Mouse (Mus musculus): ENCODE data around the gene Tgfbr2. TPM values are rescaled to one million over a fixed set of nuclear protein-coding genes. Genes with fewer than 3 reads are reported as not detected.

The Tgfbr2 gene
- total and polyA plus RNA-seq, 3 experiments: not detected

GRCm38 (mm10) chr9:116219234-116220158, 44.3 kb upstream of the Tgfbr2 start:
- Histone ChIP-seq H3K4me3 (ENCODE audit: control insufficient read depth in 1 of 2, insufficient read depth in 1 of 2, low read depth in 2 of 2, low read length in 2 of 2) (no peak overlapping the region), H3K36me3 (ENCODE audit: control insufficient read depth in 1 of 2, insufficient read depth in 2 of 2, low read length in 2 of 2) (no peaks in the 10 kb centered on the region), H3K9me3 (replicated peaks; ENCODE audit: insufficient read depth, low read length) (no peaks in the 10 kb centered on the region), H3K79me2 (ENCODE audit: control insufficient read depth, insufficient read depth, low read length, poor library complexity) (no peaks in the 10 kb centered on the region), H3K4me1 (ENCODE audit: control insufficient read depth in 1 of 2, insufficient read depth in 2 of 2, low read length in 2 of 2) (no peaks in the 10 kb centered on the region), H3K27me3 (ENCODE audit: control insufficient read depth in 1 of 2, insufficient read depth in 2 of 2, low read length in 2 of 2) (no peaks in the 10 kb centered on the region), H3K9ac (ENCODE audit: control insufficient read depth, low read depth, low read length, poor library complexity, severe bottlenecking) (no peak overlapping the region), H3K27ac (ENCODE audit: control insufficient read depth, low read depth, low read length) (no peak overlapping the region)
- TF ChIP-seq ZC3H11A (IDR thresholded peaks at IDR 0.05; ENCODE audit: low read depth, low read length) (no peak), JUND (IDR thresholded peaks at IDR 0.05; ENCODE audit: low read depth, low read length) (no peak), SIN3A (IDR thresholded peaks at IDR 0.05; ENCODE audit: low read length) (no peak), MAX (IDR thresholded peaks at IDR 0.05; ENCODE audit: low read length) (no peak), RAD21 (IDR thresholded peaks at IDR 0.05; ENCODE audit: low read depth, low read length) (no peak), MEF2A (IDR thresholded peaks at IDR 0.05; ENCODE audit: extremely low read depth, insufficient replicate concordance, low read depth, low read length, poor library complexity, severe bottlenecking) (no peak), MYC (IDR thresholded peaks at IDR 0.05; ENCODE audit: low read depth, low read length) (no peak), EP300 (IDR thresholded peaks at IDR 0.05; ENCODE audit: low read depth in 1 of 2, low read length in 2 of 2) (no peak), ZKSCAN1 (IDR thresholded peaks at IDR 0.05; ENCODE audit: low read depth, low read length) (no peak), POLR2AphosphoS5 (IDR thresholded peaks at IDR 0.05; ENCODE audit: borderline replicate concordance, low read depth, low read length) (no peak), UBTF (IDR thresholded peaks at IDR 0.05; ENCODE audit: borderline replicate concordance, insufficient read depth, low read depth, low read length) (no peak), TAL1 (IDR thresholded peaks at IDR 0.05; ENCODE audit: low read length) (no peak), NELFE (IDR thresholded peaks at IDR 0.05; ENCODE audit: low read depth, low read length) (no peak), MXI1 (IDR thresholded peaks at IDR 0.05; ENCODE audit: low read depth, low read length) (no peak), CTCF (IDR thresholded peaks at IDR 0.05 in 2 of 3, conservative IDR thresholded peaks at IDR 0.05 in 1 of 3; ENCODE audit: control insufficient read depth in 1 of 3, insufficient read depth in 1 of 3, low read depth in 2 of 3, low read length in 3 of 3, poor library complexity in 1 of 3, severe bottlenecking in 1 of 3) (no peak), TBP (IDR thresholded peaks at IDR 0.05; ENCODE audit: low read depth, low read length) (no peak)
- no peak for DNase-seq (ENCODE audit: low read depth, low spot score)

GRCm38 (mm10) chr9:116218780-116219179, 43.6 kb upstream of the Tgfbr2 start:
- no peaks in the 10 kb centered on the region for H3K79me2 ChIP-seq (ENCODE audit: control insufficient read depth, insufficient read depth, low read length, poor library complexity)
- no peaks in the 10 kb centered on the region for H3K9me3 ChIP-seq (replicated peaks; ENCODE audit: insufficient read depth, low read length)
- no peak overlapping the region for H3K4me3 ChIP-seq (ENCODE audit: control insufficient read depth in 1 of 2, insufficient read depth in 1 of 2, low read depth in 2 of 2, low read length in 2 of 2)
- TF ChIP-seq MEF2A (IDR thresholded peaks at IDR 0.05; ENCODE audit: extremely low read depth, insufficient replicate concordance, low read depth, low read length, poor library complexity, severe bottlenecking) (no peak), MYB (IDR thresholded peaks at IDR 0.05; ENCODE audit: low read depth, low read length) (no peak), JUND (IDR thresholded peaks at IDR 0.05; ENCODE audit: low read depth, low read length) (no peak), GABPA (IDR thresholded peaks at IDR 0.05; ENCODE audit: low read depth, low read length) (no peak), RAD21 (IDR thresholded peaks at IDR 0.05; ENCODE audit: low read depth, low read length) (no peak), GATA1 (IDR thresholded peaks at IDR 0.05; ENCODE audit: low read depth, low read length) (no peak), MXI1 (IDR thresholded peaks at IDR 0.05; ENCODE audit: low read depth, low read length) (no peak), SMC3 (IDR thresholded peaks at IDR 0.05; ENCODE audit: low read depth, low read length) (no peak)
- DNase-seq (ENCODE audit: low read depth, low spot score): no peak
- no peaks in the 10 kb centered on the region for H3K27me3 ChIP-seq (ENCODE audit: control insufficient read depth in 1 of 2, insufficient read depth in 2 of 2, low read length in 2 of 2)
- no peak overlapping the region for H3K9ac ChIP-seq (ENCODE audit: control insufficient read depth, low read depth, low read length, poor library complexity, severe bottlenecking)
- no peaks in the 10 kb centered on the region for H3K4me1 ChIP-seq (ENCODE audit: control insufficient read depth in 1 of 2, insufficient read depth in 2 of 2, low read length in 2 of 2)
- no peak overlapping the region for H3K27ac ChIP-seq (ENCODE audit: control insufficient read depth, low read depth, low read length)
- H3K36me3 ChIP-seq (ENCODE audit: control insufficient read depth in 1 of 2, insufficient read depth in 2 of 2, low read length in 2 of 2): no peaks in the 10 kb centered on the region
